Mouse (Mus musculus) kidney, postnatal 0 days (tissue): ENCODE data around the gene Kdm5c. TPM values are rescaled to one million over a fixed set of nuclear protein-coding genes. Genes with fewer than 3 reads are reported as not detected.

Experiments
- ATAC-seq: fragments of 200-750 bp; cut with Nextera tagmentation; replicated peaks from 2 replicates; pipeline ENCODE4 v1.8.0; 2017; ENCODE audit warnings: low read depth, moderate number of reproducible peaks, moderate TSS enrichment, moderate library complexity; ENCODE audit not compliant: low FRiP score
- DNase-seq: peaks from one replicate; pipeline ENCODE4 v3.0.0-alpha.2; 2016; ENCODE audit warnings: low spot score
- H3K27ac ChIP-seq: fragments of 300-500 bp; sonication (generic); 2 replicates; pipeline ENCODE4 v1.5.1; 2014; ENCODE audit warnings: mild to moderate bottlenecking
- H3K27me3 ChIP-seq: fragments of 300-500 bp; sonication (generic); 2 replicates; pipeline ENCODE4 v1.6.1; 2014; ENCODE audit warnings: low read length, mixed read lengths; ENCODE audit not compliant: insufficient read depth
- H3K36me3 ChIP-seq: fragments of 300-500 bp; sonication (generic); 2 replicates; pipeline ENCODE4 v1.6.1; 2014; ENCODE audit warnings: low read length, mixed read lengths; ENCODE audit not compliant: insufficient read depth
- H3K4me1 ChIP-seq: fragments of 300-500 bp; sonication (generic); replicated peaks from 2 replicates; pipeline ENCODE4 v1.6.1; 2014; ENCODE audit warnings: antibody characterized with exemption, low read length, mixed read lengths; ENCODE audit not compliant: insufficient read depth
- H3K4me2 ChIP-seq: fragments of 300-500 bp; sonication (generic); 2 replicates; pipeline ENCODE4 v1.6.1; 2014; ENCODE audit warnings: mild to moderate bottlenecking, low read length, moderate library complexity, mixed read lengths
- H3K4me3 ChIP-seq: fragments of 300-500 bp; sonication (generic); replicated peaks from 2 replicates; pipeline ENCODE4 v1.5.1; 2014; ENCODE audit warnings: low read depth, low read length
- H3K9ac ChIP-seq: fragments of 300-500 bp; sonication (generic); 2 replicates; pipeline ENCODE4 v1.6.1; 2014; ENCODE audit warnings: low read depth, low read length
- H3K9me3 ChIP-seq: fragments of 300-500 bp; sonication (generic); replicated peaks from 2 replicates; pipeline ENCODE4 v1.6.1; 2016; ENCODE audit warnings: low read length, inconsistent platforms, mixed read lengths
- CTCF ChIP-seq: IDR thresholded peaks from 2 replicates; pipeline ENCODE4 v1.5.1; 2016; ENCODE audit warnings: antibody characterized with exemption, low read depth, mild to moderate bottlenecking, moderate library complexity
- WGBS: fragments of 180-500 bp; shearing (Covaris S2); extraction: QIAGEN DNeasy Blood & Tissue Kit; methylation state at CpG from one replicate; pipeline ENCODE4 v1.1.7; 2014; 5-methylcytosine and 5-hydroxymethylcytosine counted together
- polyA plus RNA-seq: library from polyadenylated mRNA; unstranded; fragments of >200 nt; fragmentation: Nextera tagmentation; extraction: Ambion mirVana; gene quantifications from 2 replicates; pipeline ENCODE4 v1.2.1, GENCODE M21; 2015

Kdm5c gene
- polyA plus RNA-seq, 1 experiment from 2014 or later: 18.0 TPM

GRCm38 (mm10) chrX:152202422-152203103 is 30.3 kb upstream of the Kdm5c start:
- ATAC-seq: no peak; the same call in 1 of the 2 replicates
- no peaks in the 10 kb centered on the region for H3K27me3 ChIP-seq
- no peak for DNase-seq
- no peak overlapping the region for H3K4me2 ChIP-seq
- no peak for TF ChIP-seq CTCF
- no peaks in the 10 kb centered on the region for H3K9me3 ChIP-seq
- no peaks in the 10 kb centered on the region for H3K4me1 ChIP-seq
- no peaks in the 10 kb centered on the region for H3K36me3 ChIP-seq
- H3K27ac ChIP-seq: no peak overlapping the region
- WGBS: 33% methylated on average over 8 of the region's 8 CpGs
- no peak overlapping the region for H3K9ac ChIP-seq
- no peak overlapping the region for H3K4me3 ChIP-seq

GRCm38 (mm10) chrX:152203247-152203646 is 29.6 kb upstream of the Kdm5c start:
- TF ChIP-seq CTCF: no peak
- no peaks in the 10 kb centered on the region for H3K27me3 ChIP-seq
- DNase-seq: no peak
- no peak for ATAC-seq
- 80% methylated on average over 4 of the region's 4 CpGs for WGBS
- no peak overlapping the region for H3K27ac ChIP-seq
- H3K4me3 ChIP-seq: no peak overlapping the region
- no peaks in the 10 kb centered on the region for H3K4me1 ChIP-seq
- H3K9ac ChIP-seq: no peak overlapping the region
- no peaks in the 10 kb centered on the region for H3K9me3 ChIP-seq
- no peaks in the 10 kb centered on the region for H3K36me3 ChIP-seq
- H3K4me2 ChIP-seq: no peak overlapping the region

- WGBS: 92% methylated on average over 1 of the region's 1 CpGs
- Histone ChIP-seq H3K36me3 (no peaks in the 10 kb centered on the region), H3K27me3 (no peaks in the 10 kb centered on the region), H3K27ac (no peak overlapping the region), H3K4me2 (no peak overlapping the region), H3K4me1 (no peaks in the 10 kb centered on the region), H3K9ac (no peak overlapping the region), H3K9me3 (no peaks in the 10 kb centered on the region), H3K4me3 (no peak overlapping the region)
- no peak for DNase-seq
- no peak for ATAC-seq
- no peak for TF ChIP-seq CTCF
Observed at GRCm38 (mm10) chrX:152205486-152205885, 27.3 kb upstream of the Kdm5c start.

GRCm38 (mm10) chrX:152214703-152215102 is 18.1 kb upstream of the Kdm5c start:
- no peak for TF ChIP-seq CTCF
- no peak overlapping the region for H3K9ac ChIP-seq
- H3K9me3 ChIP-seq: no peaks in the 10 kb centered on the region
- DNase-seq (no peak), ATAC-seq (no peak)
- no peak overlapping the region for H3K4me2 ChIP-seq
- H3K27me3 ChIP-seq: no peaks in the 10 kb centered on the region; the same call in 1 of the 2 replicates
- H3K27ac ChIP-seq: no peak overlapping the region
- H3K36me3 ChIP-seq: 0 out of 2 replicates have a peak, but pooled peaks cover 6% of the 10 kb centered on the region
- WGBS: 79% methylated on average over 1 of the region's 1 CpGs
- H3K4me3 ChIP-seq: no peak overlapping the region
- H3K4me1 ChIP-seq: no peaks in the 10 kb centered on the region

- no peak for TF ChIP-seq CTCF
- WGBS: 95% methylated on average over 2 of the region's 2 CpGs
- no peak overlapping the region for H3K27ac ChIP-seq
- no peaks in the 10 kb centered on the region for H3K4me1 ChIP-seq
- no peak overlapping the region for H3K4me2 ChIP-seq
- no peak for ATAC-seq
- no peak for DNase-seq
- H3K9ac ChIP-seq: no peak overlapping the region
- no peak overlapping the region for H3K4me3 ChIP-seq
- no peaks in the 10 kb centered on the region for H3K9me3 ChIP-seq
- H3K36me3 ChIP-seq: 0 out of 2 replicates have a peak, but pooled peaks cover 6% of the 10 kb centered on the region
- H3K27me3 ChIP-seq: no peaks in the 10 kb centered on the region; the same call in 1 of the 2 replicates
Observed at GRCm38 (mm10) chrX:152218529-152218928, 14.3 kb upstream of the Kdm5c start.

- Histone ChIP-seq H3K4me2 (no peak overlapping the region), H3K27ac (no peak overlapping the region), H3K4me1 (no peaks in the 10 kb centered on the region), H3K9ac (no peak overlapping the region), H3K36me3 (0 out of 2 replicates have a peak, but pooled peaks cover 6% of the 10 kb centered on the region), H3K9me3 (no peaks in the 10 kb centered on the region), H3K4me3 (no peak overlapping the region), H3K27me3 (no peaks in the 10 kb centered on the region)
- 85% methylated on average over 4 of the region's 4 CpGs for WGBS
- ATAC-seq (no peak), DNase-seq (no peak)
- TF ChIP-seq CTCF: no peak
Observed at GRCm38 (mm10) chrX:152221721-152222120, 11.1 kb upstream of the Kdm5c start.

- 0 out of 2 replicates have a peak, but pooled peaks cover 6% of the 10 kb centered on the region for H3K36me3 ChIP-seq
Observed at GRCm38 (mm10) chrX:152222226-152222625, 10.6 kb upstream of the Kdm5c start.

More at GRCm38 (mm10) chrX:152222226-152222625, 10.6 kb upstream of the Kdm5c start:
- H3K4me3 ChIP-seq: no peak overlapping the region
- WGBS: 56% methylated on average over 9 of the region's 9 CpGs
- no peak overlapping the region for H3K27ac ChIP-seq
- H3K4me2 ChIP-seq: no peak overlapping the region
- ATAC-seq (no peak), DNase-seq (no peak)
- no peaks in the 10 kb centered on the region for H3K27me3 ChIP-seq
- no peak overlapping the region for H3K9ac ChIP-seq
- no peak for TF ChIP-seq CTCF
- H3K4me1 ChIP-seq: no peaks in the 10 kb centered on the region
- no peaks in the 10 kb centered on the region for H3K9me3 ChIP-seq
